Mouse (Mus musculus): ENCODE results near the gene Etv1.

Etv1 gene

GRCm38 (mm10) chr12:38779186-38779777 lies at the start of gene Etv1:
Gene Etv1 (plus strand): TSS chr12:38779380.
- no peak for DNase-seq (ENCODE audit: low spot score)

GRCm38 (mm10) chr12:38729661-38730060 lies 49.5 kb upstream of the Etv1 start:
- DNase-seq (ENCODE audit: low spot score) = no peak

GRCm38 (mm10) chr12:38730791-38731190 lies 48.4 kb upstream of the Etv1 start:
- no peak for DNase-seq (ENCODE audit: low spot score)

GRCm38 (mm10) chr12:38759322-38759721 lies 19.9 kb upstream of the Etv1 start:
- no peak for DNase-seq (ENCODE audit: low spot score)

- DNase-seq (ENCODE audit: low spot score) = no peak
Observed at GRCm38 (mm10) chr12:38777316-38777715, 1.9 kb upstream of the Etv1 start.

- no peak for DNase-seq (ENCODE audit: low spot score)
Observed at GRCm38 (mm10) chr12:38777957-38778298, 1.3 kb upstream of the Etv1 start.

- DNase-seq (ENCODE audit: low spot score) = peak; percentile 79
Observed at GRCm38 (mm10) chr12:38778299-38779075, 693 bp upstream of the Etv1 start.

GRCm38 (mm10) chr12:38780006-38780954 lies 1.1 kb downstream of the Etv1 start:
- DNase-seq (ENCODE audit: low spot score) = peak; percentile 19

GRCm38 (mm10) chr12:38780955-38781304 lies 1.8 kb downstream of the Etv1 start:
- no peak for DNase-seq (ENCODE audit: low spot score)

- DNase-seq (ENCODE audit: low spot score) = no peak
Observed at GRCm38 (mm10) chr12:38781686-38782085, 2.5 kb downstream of the Etv1 start.

- DNase-seq (ENCODE audit: low spot score) = no peak
Observed at GRCm38 (mm10) chr12:38783291-38783690, 4.1 kb downstream of the Etv1 start.

- no peak for DNase-seq (ENCODE audit: low spot score)
Observed at GRCm38 (mm10) chr12:38784221-38784620, 5.0 kb downstream of the Etv1 start.

- DNase-seq (ENCODE audit: low spot score) = no peak
Observed at GRCm38 (mm10) chr12:38786571-38786970, 7.4 kb downstream of the Etv1 start.

- DNase-seq (ENCODE audit: low spot score) = no peak
Observed at GRCm38 (mm10) chr12:38787704-38788103, 8.5 kb downstream of the Etv1 start.

GRCm38 (mm10) chr12:38788621-38789020 lies 9.4 kb downstream of the Etv1 start:
- peak; percentile 6 for DNase-seq (ENCODE audit: low spot score)

- DNase-seq (ENCODE audit: low spot score) = no peak
Observed at GRCm38 (mm10) chr12:38789789-38790355, 10.7 kb downstream of the Etv1 start.

- no peak for DNase-seq (ENCODE audit: low spot score)
Observed at GRCm38 (mm10) chr12:38793076-38793475, 13.9 kb downstream of the Etv1 start.

GRCm38 (mm10) chr12:38793697-38794096 lies 14.5 kb downstream of the Etv1 start:
- no peak for DNase-seq (ENCODE audit: low spot score)

- no peak for DNase-seq (ENCODE audit: low spot score)
Observed at GRCm38 (mm10) chr12:38807031-38807430, 27.9 kb downstream of the Etv1 start.

GRCm38 (mm10) chr12:38812392-38812791 lies 33.2 kb downstream of the Etv1 start:
- no peak for DNase-seq (ENCODE audit: low spot score)

GRCm38 (mm10) chr12:38814010-38814786 lies 35.0 kb downstream of the Etv1 start:
- DNase-seq (ENCODE audit: low spot score) = no peak

GRCm38 (mm10) chr12:38816235-38816634 lies 37.1 kb downstream of the Etv1 start:
- DNase-seq (ENCODE audit: low spot score) = no peak
